Mouse (Mus musculus) myocyte (in vitro differentiated cells): Measurements from ENCODE around the gene Gm42421. TPM values are rescaled to one million over a fixed set of nuclear protein-coding genes. Genes with fewer than 3 reads are reported as not detected.

Experiments
- H3K27me3 ChIP-seq: one replicate; pipeline ENCODE4 v1.6.1; 2011; ENCODE audit not compliant: control insufficient read depth, insufficient read depth, insufficient read length
- H3K36me3 ChIP-seq: one replicate; pipeline ENCODE4 v1.6.1; 2011; ENCODE audit not compliant: control insufficient read depth, insufficient read depth
- H3K4me2 ChIP-seq: one replicate; pipeline ENCODE4 v1.6.1; 2011; ENCODE audit warnings: low read depth, control low read depth
- H3K4me3 ChIP-seq: one replicate; pipeline ENCODE4 v1.5.1; 2011; ENCODE audit warnings: mild to moderate bottlenecking, control low read depth, moderate library complexity
- H3K79me2 ChIP-seq: one replicate; pipeline ENCODE4 v1.6.1; 2011; ENCODE audit not compliant: control insufficient read depth, insufficient read depth
- H3ac ChIP-seq: one replicate; pipeline ENCODE4 v1.6.1; 2011; ENCODE audit not compliant: control insufficient read depth, insufficient read length
- CEBPB ChIP-seq: IDR thresholded peaks from 2 replicates; pipeline ENCODE4 v1.6.1; 2011; ENCODE audit warnings: mild to moderate bottlenecking, moderate library complexity; ENCODE audit not compliant: poor library complexity, insufficient read depth, severe bottlenecking
- E2F4 ChIP-seq: IDR thresholded peaks from one replicate; pipeline ENCODE4 v1.6.1; 2011; ENCODE audit warnings: mild to moderate bottlenecking, control low read depth, moderate library complexity; ENCODE audit not compliant: insufficient read depth
- MAX ChIP-seq: IDR thresholded peaks from one replicate; pipeline ENCODE4 v1.6.1; 2011; ENCODE audit warnings: low read depth, mild to moderate bottlenecking, control low read depth
- MYOD1 ChIP-seq, 3 experiments: IDR thresholded peaks; one replicate each; pipeline ENCODE4 v1.6.1; 2011; ENCODE audit warnings: control low read depth in 2 of 3, low read depth in 2 of 3, mild to moderate bottlenecking in 2 of 3, moderate library complexity in 1 of 3; ENCODE audit not compliant: insufficient read length in 2 of 3, control insufficient read depth in 1 of 3
- MYOG ChIP-seq, 3 experiments: IDR thresholded peaks; one replicate each; pipeline ENCODE4 v1.6.1; 2011; ENCODE audit warnings: control low read depth in 2 of 3, low read depth in 2 of 3, mild to moderate bottlenecking in 2 of 3; ENCODE audit not compliant: insufficient read length in 2 of 3, control insufficient read depth in 1 of 3, insufficient read depth in 1 of 3
- POLR2A ChIP-seq: IDR thresholded peaks from one replicate; pipeline ENCODE4 v1.6.1; 2011; ENCODE audit warnings: low read depth, mild to moderate bottlenecking, control low read depth, moderate library complexity; ENCODE audit not compliant: insufficient read length
- POLR2AphosphoS2 ChIP-seq: IDR thresholded peaks from one replicate; pipeline ENCODE4 v1.6.1; 2011; ENCODE audit warnings: low read depth, control low read depth; ENCODE audit not compliant: insufficient read length
- REST ChIP-seq: IDR thresholded peaks from one replicate; pipeline ENCODE4 v1.6.1; 2011; ENCODE audit warnings: mild to moderate bottlenecking, control low read depth, moderate library complexity; ENCODE audit not compliant: insufficient read depth, insufficient read length
- SRF ChIP-seq: IDR thresholded peaks from one replicate; pipeline ENCODE4 v1.6.1; 2011; ENCODE audit warnings: low read depth; ENCODE audit not compliant: control insufficient read depth, insufficient read length
- TCF12 ChIP-seq: IDR thresholded peaks from one replicate; pipeline ENCODE4 v1.6.1; 2011; ENCODE audit warnings: mild to moderate bottlenecking, control low read depth; ENCODE audit not compliant: poor library complexity, insufficient read depth, severe bottlenecking
- TCF3 ChIP-seq: IDR thresholded peaks from one replicate; pipeline ENCODE4 v1.6.1; 2011; ENCODE audit warnings: low read depth, control low read depth; ENCODE audit not compliant: insufficient read length
- USF1 ChIP-seq: IDR thresholded peaks from one replicate; pipeline ENCODE4 v1.6.1; 2011; ENCODE audit warnings: low read depth, mild to moderate bottlenecking, control low read depth, moderate library complexity
- polyA plus RNA-seq: library from polyadenylated mRNA; unstranded; fragments of >200 nt; fragmentation: generic; extraction: Trizol; gene quantifications from one replicate; pipeline ENCODE4 v1.2.1, GENCODE M21; 2012; ENCODE audit warnings: missing spikeins

The Gm42421 gene
- 0.08 TPM for polyA plus RNA-seq

- no peak for TF ChIP-seq SRF
- Histone ChIP-seq H3K36me3 (peaks cover 16% of the 10 kb centered on the region), H3K4me3 (no peak within 1 kb of the TSS), H3K27me3 (no peaks in the 10 kb centered on the region), H3K79me2 (no peaks in the 10 kb centered on the region), H3K4me2 (no peak within 1 kb of the TSS), H3ac (no peak within 1 kb of the TSS)
Observed at GRCm38 (mm10) chr5:143927875-143928274, at the start of gene Gm42421. TSS of gene Gm42421 (plus strand) at chr5:143928175.

GRCm38 (mm10) chr5:143885274-143885673 is 42.7 kb upstream of the Gm42421 start:
- Histone ChIP-seq H3K4me3 (no peak overlapping the region), H3K27me3 (no peaks in the 10 kb centered on the region), H3K79me2 (no peaks in the 10 kb centered on the region), H3ac (no peak overlapping the region), H3K4me2 (no peak overlapping the region), H3K36me3 (peaks cover 16% of the 10 kb centered on the region)
- no peak for TF ChIP-seq CEBPB

DNA sequence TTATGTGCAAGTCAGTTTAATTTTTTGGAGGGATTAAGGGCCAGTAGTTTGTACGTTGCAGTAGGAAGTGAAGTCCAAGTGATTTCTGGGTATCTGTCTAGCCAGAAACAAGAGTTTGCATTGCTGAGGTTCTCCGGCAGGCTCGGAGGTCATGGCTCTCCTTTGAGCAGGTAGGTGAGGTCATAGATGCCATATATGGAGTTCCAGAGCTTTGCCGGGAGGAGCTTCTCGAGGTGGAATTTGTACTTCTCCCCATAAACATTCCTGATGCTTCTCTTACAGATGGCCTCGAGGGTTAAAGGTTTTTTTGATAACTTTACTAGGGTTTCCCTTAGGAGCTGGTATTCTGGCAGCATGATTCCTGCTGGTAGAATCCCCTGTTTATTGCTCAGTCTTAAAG is 37.2 kb upstream of the Gm42421 start:
- Histone ChIP-seq H3K4me2 (no peak overlapping the region), H3K4me3 (no peak overlapping the region), H3ac (no peak overlapping the region), H3K79me2 (no peaks in the 10 kb centered on the region), H3K36me3 (peaks cover 21% of the 10 kb centered on the region), H3K27me3 (no peaks in the 10 kb centered on the region)
- no peak for TF ChIP-seq MYOG (IDR thresholded peaks at IDR 0.05; ENCODE audit: control insufficient read depth in 1 of 3, insufficient read depth in 1 of 3, insufficient read length in 2 of 3, low read depth in 2 of 3)
- TF ChIP-seq REST: no peak
- TF ChIP-seq TCF3: no peak
- no peak for TF ChIP-seq MAX
- TF ChIP-seq TCF12: no peak
- no peak for TF ChIP-seq POLR2A

DNA sequence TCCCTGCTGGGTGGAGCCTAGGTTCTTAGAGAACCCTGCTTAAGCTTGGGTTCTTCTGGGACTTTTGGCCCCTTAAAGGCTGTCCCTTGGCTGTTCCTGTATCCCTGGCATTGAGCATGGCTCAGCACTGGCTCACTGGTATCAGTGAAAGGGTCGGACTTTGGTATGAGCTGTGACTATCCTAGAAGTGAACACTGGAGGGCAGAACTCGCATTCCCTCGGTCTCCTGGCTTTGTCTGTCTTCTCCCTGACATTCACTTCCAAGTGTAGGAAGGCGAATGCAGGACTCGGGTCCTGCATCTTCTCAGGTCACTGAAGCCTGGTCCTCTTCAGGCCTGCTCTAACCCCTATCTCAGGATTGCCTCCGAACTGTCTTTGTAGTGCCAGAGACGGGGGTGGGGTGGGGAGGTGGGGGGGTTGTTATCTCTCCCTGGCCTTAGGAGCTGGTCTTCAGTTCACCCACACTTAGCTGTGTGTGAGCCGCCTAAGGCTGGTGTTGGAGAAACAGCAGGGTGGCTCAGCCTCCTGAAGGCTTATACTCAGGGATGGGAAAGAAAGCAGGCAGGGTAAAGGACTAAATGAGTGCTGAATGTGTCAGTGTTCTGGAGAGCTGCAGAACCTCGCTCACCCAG is 35.6 kb upstream of the Gm42421 start:
- Histone ChIP-seq H3K27me3 (no peaks in the 10 kb centered on the region), H3K79me2 (no peaks in the 10 kb centered on the region), H3K4me3 (no peak overlapping the region), H3ac (no peak overlapping the region), H3K4me2 (no peak overlapping the region), H3K36me3 (peaks cover 24% of the 10 kb centered on the region)
- TF ChIP-seq REST: no peak
- TF ChIP-seq E2F4: no peak
- TF ChIP-seq TCF3: no peak
- no peak for TF ChIP-seq USF1
- no peak for TF ChIP-seq MAX
- TF ChIP-seq CEBPB: no peak
- no peak for TF ChIP-seq MYOG (IDR thresholded peaks at IDR 0.05; ENCODE audit: control insufficient read depth in 1 of 3, insufficient read depth in 1 of 3, insufficient read length in 2 of 3, low read depth in 2 of 3)
- no peak for TF ChIP-seq POLR2AphosphoS2
- TF ChIP-seq MYOD1 (IDR thresholded peaks at IDR 0.05; ENCODE audit: control insufficient read depth in 1 of 3, insufficient read length in 2 of 3, low read depth in 2 of 3): no peak
- no peak for TF ChIP-seq TCF12
- no peak for TF ChIP-seq POLR2A

DNA sequence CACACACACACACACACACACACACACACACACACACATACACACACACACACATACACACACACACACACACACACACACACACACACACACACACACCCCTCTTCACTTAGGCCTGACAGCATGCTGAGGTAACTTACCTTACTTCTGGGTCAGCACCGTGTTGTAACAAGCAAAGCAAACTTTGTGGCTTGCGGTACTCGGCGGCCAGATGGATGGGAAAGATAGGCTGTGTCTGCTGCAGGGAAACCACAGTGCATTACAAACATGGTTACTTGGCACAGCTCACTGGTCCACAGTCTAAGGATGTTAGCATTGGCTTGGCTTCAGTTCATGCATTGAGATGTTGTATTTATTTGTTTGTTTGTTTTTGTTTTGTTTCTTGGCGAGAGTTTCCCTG is 34.6 kb upstream of the Gm42421 start:
- Histone ChIP-seq H3K79me2 (no peaks in the 10 kb centered on the region), H3K4me2 (no peak overlapping the region), H3K27me3 (no peaks in the 10 kb centered on the region), H3ac (no peak overlapping the region), H3K4me3 (no peak overlapping the region), H3K36me3 (peaks cover 23% of the 10 kb centered on the region)
- no peak for TF ChIP-seq MYOG (IDR thresholded peaks at IDR 0.05; ENCODE audit: control insufficient read depth in 1 of 3, insufficient read depth in 1 of 3, insufficient read length in 2 of 3, low read depth in 2 of 3)

DNA sequence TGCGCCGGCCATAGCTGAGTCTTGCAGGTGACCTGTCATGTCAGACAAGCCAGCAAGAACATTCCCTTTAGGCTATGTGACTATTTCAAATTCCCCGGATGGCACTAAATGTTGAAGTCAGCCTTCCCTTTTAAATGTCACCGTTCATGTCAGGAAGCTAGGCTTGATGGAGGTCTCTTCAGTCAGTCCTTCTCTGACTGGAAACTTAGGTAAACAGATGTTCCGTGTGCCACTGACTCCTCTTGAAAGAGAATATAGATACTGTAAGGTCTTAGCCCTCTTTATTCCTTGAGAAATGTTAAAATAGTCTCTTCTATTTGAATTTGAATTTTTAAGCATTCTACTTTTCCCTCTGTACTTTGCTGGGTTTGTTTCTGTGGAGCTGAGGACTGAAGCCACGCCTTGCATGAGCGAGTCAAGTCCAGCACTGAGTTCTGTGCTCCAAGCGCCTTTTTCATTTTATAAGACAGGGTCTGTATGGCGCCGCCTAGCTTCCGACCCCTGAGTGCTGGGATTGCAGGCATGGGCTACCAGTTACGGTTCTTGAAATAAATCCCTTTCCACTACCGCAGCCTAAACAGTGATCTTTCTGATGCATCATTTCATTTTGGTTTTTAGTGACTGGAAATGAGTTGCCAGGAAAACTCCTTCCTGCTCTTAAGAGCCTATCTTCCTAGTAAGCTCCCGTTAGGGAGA is 30.2 kb upstream of the Gm42421 start, which contains the start of gene Ankrd61:
TSS of gene Ankrd61 (minus strand) at position 51 of the 696 bp plus-strand sequence.
- Histone ChIP-seq H3K36me3 (peaks cover 21% of the 10 kb centered on the region), H3K4me3 (no peak within 1 kb of the TSS), H3K4me2 (no peak within 1 kb of the TSS), H3K79me2 (no peaks in the 10 kb centered on the region), H3K27me3 (no peaks in the 10 kb centered on the region), H3ac (no peak within 1 kb of the TSS)
- TF ChIP-seq CEBPB (no peak), POLR2AphosphoS2 (no peak), MAX (no peak), MYOG (IDR thresholded peaks at IDR 0.05; ENCODE audit: control insufficient read depth in 1 of 3, insufficient read depth in 1 of 3, insufficient read length in 2 of 3, low read depth in 2 of 3) (no peak), USF1 (no peak), REST (no peak), TCF3 (no peak), E2F4 (no peak), TCF12 (no peak), SRF (no peak), MYOD1 (IDR thresholded peaks at IDR 0.05; ENCODE audit: control insufficient read depth in 1 of 3, insufficient read length in 2 of 3, low read depth in 2 of 3) (no peak), POLR2A (no peak)
